Mouse (Mus musculus) testis, adult 10 weeks (tissue): ENCODE results near the gene Hist1h4d. TPM values are rescaled to one million over a fixed set of nuclear protein-coding genes. Genes with fewer than 3 reads are reported as not detected.

Experiments used
- polyA plus RNA-seq: library from polyadenylated mRNA; stranded (reverse); fragments of 350-450 nt; fragmentation: Illumina TruSeq; extraction: RNeasy Lipid Tissue Mini Kit (QIAGEN cat#74804); gene quantifications from one replicate; pipeline ENCODE4 v1.2.3, GENCODE M21; 2014; ENCODE audit warnings: low read depth, low replicate concordance

Hist1h4d gene
- not detected for polyA plus RNA-seq

DNA sequence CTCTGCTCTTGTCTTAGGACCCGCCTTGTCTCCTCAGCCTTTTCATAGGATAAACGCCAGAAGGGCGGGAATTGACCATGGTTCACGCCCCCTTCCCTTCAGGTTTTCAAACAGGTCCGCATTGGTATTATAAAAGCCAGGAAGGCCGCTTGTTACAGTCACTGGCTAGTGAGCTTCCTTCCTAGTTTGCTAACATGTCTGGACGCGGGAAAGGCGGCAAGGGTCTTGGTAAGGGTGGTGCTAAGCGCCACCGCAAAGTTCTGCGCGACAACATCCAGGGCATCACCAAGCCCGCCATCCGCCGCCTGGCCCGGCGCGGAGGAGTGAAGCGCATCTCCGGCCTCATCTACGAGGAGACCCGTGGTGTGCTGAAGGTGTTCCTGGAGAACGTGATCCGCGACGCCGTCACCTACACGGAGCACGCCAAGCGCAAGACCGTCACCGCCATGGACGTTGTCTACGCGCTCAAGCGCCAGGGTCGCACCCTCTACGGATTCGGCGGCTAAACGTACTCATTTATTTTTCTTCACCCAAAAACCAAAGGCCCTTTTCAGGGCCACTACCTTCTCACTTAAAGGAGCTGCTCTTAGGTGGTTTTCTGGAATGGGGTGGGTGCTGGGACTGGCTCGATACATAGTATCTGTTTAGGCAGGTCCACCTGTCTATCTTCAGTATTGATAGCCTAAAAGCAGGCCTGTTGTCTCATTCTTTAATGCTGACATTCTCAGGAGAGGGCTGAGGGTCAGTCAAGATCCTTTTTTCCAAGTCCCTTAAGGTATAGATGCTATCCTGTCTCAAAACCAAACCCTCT, at the start of gene Hist1h4d:
Hist1h4d (plus strand) TSS at position 191 of the 811 bp plus-strand sequence.

DNA sequence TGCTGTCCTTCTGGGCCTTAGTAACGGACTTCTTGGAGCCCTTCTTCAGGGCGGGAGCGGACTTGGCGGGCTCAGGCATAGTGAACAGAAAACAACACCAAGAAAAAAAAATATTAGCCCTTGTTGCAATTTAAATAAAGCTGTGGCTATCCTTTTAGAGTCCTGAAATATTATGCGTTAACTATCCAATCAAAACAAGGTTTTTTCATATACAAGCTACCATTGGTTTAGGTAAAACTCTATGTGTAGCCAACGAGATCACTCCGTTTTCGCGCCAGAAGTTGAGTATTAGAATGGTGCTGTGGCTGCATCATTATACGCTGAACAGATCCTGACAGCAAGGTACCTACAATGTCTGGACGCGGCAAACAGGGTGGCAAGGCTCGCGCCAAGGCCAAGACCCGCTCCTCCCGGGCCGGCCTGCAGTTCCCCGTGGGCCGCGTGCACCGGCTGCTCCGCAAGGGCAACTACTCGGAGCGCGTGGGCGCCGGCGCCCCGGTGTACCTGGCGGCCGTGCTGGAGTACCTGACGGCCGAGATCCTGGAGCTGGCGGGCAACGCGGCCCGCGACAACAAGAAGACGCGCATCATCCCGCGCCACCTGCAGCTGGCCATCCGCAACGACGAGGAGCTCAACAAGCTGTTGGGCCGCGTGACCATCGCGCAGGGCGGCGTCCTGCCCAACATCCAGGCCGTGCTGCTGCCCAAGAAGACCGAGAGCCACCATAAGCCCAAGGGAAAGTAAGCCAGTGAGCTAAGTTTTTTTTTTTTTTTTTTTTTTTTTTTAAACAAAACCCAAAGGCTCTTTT, 47.6 kb upstream of the Hist1h4d start, which contains the start of gene Hist1h2af:
Hist1h2af (plus strand) TSS at position 347 of the 808 bp plus-strand sequence.

DNA sequence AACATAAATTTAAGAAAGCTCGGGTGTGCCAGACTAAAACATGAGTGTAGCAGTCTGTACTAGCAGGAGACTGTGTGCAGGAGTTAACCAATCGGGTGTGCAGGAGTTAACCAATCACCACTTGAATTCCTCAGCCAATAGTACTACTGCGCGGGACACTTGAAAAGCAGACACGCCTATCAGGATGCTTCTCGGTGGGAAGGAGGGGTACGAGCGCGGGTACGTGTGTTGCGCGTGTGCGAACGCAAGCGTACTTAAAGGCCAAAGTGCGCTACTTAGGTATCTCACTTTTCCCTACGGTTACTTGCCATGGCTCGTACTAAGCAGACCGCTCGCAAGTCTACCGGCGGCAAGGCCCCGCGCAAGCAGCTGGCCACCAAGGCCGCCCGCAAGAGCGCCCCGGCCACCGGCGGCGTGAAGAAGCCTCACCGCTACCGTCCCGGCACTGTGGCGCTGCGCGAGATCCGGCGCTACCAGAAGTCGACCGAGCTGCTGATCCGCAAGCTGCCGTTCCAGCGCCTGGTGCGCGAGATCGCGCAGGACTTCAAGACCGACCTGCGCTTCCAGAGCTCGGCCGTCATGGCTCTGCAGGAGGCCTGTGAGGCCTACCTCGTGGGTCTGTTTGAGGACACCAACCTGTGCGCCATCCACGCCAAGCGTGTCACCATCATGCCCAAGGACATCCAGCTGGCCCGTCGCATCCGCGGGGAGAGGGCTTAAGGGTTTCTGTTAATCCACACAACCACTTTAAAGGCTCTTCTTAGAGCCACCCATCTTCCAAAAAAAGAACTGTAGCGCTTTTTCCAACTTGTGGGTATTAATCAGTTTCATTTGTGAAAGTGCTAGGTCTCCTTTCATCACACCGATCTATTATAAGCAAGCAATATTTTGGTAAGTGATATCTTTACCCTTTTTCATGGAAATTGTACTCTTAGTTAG, 46.0 kb upstream of the Hist1h4d start, which contains the start of gene Hist1h3g:
Hist1h3g (plus strand) TSS at position 286 of the 939 bp plus-strand sequence.

DNA sequence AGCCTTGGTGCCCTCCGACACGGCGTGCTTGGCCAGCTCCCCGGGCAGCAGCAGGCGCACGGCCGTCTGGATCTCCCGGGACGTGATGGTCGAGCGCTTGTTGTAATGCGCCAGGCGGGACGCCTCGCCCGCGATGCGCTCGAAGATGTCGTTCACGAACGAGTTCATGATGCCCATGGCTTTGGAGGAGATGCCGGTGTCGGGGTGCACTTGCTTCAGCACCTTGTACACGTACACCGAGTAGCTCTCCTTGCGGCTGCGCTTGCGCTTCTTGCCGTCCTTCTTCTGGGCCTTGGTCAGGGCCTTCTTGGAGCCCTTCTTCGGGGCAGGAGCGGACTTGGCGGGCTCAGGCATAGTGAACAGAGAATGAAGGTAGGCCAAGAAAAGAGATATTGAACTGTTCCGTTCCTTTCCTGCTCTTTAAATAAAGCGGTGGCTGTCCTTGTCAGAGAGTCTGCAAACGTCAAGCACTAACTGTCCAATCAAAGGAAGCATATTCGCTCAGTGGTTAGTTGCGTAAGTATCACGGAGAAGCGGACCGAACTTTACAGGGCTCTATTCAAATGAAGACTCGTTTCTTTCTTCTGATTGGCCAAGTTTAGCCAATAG, 38.3 kb upstream of the Hist1h4d start, which contains the start of gene Hist1h2bh:
Hist1h2bh (minus strand) TSS at position 394 of the 609 bp plus-strand sequence.

DNA sequence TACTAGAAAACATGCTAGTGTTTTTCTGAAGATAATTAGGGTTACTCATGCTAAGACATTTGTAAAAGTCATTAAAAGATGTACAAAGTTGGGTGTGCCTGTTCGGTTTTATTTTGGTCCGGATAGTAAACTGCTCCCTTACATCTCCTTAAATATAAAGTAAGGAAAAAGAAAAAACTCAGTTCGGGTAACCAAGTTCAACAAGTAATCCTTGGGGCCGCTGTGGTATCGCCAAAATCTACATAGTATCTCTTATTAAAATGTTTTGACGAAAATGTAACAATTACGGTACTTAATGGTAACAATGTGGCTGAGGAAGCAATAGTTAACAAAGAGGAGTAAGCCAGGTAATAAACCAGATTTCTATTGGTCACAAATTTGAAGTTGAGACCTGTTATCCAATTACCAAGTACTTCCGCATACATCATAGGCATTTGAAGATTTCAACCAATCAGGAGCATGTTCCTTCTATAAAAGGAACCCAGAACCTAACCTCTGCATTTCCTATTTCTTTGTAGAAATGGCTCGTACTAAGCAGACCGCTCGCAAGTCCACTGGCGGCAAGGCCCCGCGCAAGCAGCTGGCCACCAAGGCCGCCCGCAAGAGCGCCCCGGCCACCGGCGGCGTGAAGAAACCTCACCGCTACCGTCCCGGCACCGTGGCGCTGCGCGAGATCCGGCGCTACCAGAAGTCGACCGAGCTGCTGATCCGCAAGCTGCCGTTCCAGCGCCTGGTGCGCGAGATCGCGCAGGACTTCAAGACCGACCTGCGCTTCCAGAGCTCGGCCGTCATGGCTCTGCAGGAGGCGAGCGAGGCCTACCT, 37.2 kb upstream of the Hist1h4d start, which contains the start of gene Hist1h3f:
Hist1h3f (plus strand) TSS at position 88 of the 822 bp plus-strand sequence.

DNA sequence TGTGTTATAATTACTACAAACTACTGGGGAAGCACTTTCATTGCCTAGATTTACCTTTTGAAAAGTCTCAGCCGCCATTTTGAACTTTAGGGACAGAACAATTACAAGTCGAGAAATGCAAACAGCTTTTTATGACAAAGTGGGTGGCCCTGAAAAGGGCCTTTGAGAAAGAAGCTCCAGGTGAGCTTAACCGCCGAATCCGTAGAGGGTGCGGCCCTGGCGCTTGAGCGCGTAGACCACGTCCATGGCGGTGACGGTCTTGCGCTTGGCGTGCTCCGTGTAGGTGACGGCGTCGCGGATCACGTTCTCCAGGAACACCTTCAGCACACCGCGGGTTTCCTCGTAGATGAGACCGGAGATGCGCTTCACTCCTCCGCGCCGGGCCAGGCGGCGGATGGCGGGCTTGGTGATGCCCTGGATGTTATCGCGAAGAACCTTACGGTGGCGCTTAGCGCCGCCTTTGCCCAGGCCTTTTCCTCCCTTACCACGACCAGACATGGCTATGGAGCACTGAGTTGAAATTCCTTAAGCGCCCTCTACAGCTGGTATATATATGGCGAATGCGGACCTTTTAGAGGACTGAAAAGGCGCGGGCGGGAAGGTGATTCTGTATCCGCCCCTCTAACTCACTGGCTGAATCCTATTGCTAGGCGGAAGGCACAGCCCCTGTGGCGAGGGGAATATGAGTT, 30.1 kb upstream of the Hist1h4d start, which contains the start of gene Hist1h4f:
Hist1h4f (minus strand) TSS at position 503 of the 689 bp plus-strand sequence.

DNA sequence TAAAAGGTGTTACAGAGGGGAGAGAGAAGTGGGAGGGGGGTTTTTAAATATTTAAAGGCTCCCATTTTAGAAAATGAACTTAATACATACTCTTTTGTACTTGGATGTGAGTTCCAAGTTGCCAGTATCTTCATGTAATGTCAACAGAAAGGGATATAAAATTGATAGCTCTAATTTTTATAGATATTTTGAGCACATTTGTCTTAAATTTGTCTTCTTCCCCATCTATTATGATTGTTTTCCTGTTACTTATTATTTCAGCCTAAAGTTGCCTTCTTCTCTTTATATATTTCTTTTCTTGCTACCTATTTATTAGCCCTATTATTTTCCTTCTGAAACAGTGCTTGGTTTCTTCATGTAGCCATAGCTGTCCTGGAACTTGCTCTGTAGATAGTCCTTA, 28.4 kb upstream of the Hist1h4d start, which contains the start of gene Hist1h1d:
Hist1h1d (plus strand) TSS at position 301 of the 400 bp plus-strand sequence.

DNA sequence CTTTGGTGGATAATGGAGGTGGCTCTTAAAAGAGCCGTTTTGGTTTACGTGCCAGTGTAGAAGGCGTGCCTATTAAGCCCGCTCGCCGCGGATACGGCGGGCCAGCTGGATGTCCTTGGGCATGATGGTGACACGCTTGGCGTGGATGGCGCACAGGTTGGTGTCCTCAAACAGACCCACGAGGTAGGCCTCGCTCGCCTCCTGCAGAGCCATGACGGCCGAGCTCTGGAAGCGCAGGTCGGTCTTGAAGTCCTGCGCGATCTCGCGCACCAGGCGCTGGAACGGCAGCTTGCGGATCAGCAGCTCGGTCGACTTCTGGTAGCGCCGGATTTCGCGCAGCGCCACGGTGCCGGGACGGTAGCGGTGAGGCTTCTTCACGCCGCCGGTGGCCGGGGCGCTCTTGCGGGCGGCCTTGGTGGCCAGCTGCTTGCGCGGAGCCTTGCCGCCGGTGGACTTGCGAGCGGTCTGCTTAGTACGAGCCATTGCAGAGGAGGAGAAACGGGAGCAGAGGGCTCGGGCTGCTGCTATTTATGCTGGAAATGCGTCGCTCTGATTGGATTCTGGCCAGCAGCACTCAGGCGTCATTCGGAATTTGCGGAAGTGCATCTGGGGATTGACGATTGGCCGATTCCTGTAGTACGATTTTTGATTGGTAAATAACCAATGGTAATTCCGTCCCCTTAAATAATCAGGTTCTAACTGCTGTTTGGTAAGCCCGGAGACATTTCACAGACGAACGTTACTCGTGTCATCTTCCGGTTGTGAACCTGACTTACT, 19.3 kb upstream of the Hist1h4d start, which contains the start of gene Hist1h3e:
Hist1h3e (minus strand) TSS at position 487 of the 777 bp plus-strand sequence.

DNA sequence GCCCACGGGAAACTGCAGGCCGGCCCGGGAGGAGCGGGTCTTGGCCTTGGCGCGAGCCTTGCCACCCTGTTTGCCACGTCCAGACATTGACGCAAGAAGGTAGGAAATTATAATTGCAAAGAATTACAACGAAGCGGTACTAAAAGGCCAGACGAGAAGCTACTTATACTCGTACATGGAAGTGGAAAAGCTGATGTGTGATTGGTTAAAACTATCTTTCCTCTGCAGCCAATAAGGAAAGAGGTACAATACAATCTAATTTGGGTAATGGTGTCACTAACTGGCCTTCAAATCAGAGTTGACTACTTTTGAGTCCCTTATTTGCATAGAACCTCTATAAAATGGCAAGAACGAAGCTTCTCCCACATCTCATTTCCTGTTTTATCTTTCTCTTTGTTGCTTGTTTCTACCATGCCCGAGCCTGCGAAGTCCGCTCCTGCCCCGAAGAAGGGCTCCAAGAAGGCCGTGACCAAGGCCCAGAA, 10.3 kb upstream of the Hist1h4d start, which contains the start of the genes Hist1h2ae and Hist1h2bg:
Hist1h2ae (minus strand) TSS at position 199 of the 482 bp plus-strand sequence.
Hist1h2bg (plus strand) TSS at position 375 of the 482 bp plus-strand sequence.

DNA sequence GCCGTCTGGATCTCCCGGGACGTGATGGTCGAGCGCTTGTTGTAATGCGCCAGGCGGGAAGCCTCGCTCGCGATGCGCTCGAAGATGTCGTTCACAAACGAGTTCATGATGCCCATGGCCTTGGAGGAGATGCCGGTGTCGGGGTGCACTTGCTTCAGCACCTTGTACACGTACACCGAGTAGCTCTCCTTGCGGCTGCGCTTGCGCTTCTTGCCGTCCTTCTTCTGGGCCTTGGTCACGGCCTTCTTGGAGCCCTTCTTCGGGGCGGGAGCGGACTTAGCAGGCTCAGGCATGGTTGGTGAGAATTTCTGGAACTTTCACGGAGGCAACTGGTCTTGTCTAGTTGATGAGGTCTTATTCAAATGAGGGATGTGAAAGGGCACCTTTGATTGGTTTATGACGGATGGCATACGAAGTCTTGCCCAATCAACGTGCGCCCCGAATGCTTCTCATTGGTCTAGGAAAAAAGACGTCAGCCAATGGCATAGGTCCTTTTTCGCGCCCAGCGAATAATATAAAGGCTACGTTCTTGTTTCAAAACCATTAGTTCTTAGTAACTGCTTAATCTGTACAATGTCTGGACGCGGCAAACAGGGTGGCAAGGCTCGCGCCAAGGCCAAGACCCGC, 7.4 kb upstream of the Hist1h4d start, which contains the start of the genes Hist1h2bf and Hist1h2ad:
Hist1h2bf (minus strand) TSS at position 299 of the 627 bp plus-strand sequence.
Hist1h2ad (plus strand) TSS at position 484 of the 627 bp plus-strand sequence.

DNA sequence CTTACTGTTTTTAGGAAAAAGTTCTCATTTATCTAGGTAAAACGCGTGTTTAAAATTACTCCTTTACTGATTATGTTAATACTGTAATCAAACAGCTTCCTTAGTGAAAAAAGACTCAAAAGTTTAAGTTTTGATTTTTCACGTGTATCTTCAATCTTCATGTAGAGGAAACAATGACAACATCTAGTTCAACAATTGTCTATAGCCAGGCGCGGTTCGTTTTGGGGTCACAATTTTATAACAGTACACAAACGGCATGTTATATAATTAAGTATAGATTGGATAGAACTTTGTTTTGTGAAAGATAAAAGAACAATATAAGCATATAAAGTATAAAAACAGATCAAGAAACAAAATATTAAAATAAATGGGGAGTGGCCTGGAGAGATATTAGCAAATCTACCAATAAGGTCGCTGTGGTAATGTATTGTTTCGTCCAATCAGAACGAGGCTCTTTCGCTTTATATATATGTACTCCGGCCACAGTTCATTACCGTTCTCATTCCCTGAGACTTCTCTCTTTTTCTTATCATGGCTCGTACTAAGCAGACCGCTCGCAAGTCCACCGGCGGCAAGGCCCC, 6.0 kb upstream of the Hist1h4d start, which contains the start of gene Hist1h3d:
Hist1h3d (plus strand) TSS at position 493 of the 581 bp plus-strand sequence.

DNA sequence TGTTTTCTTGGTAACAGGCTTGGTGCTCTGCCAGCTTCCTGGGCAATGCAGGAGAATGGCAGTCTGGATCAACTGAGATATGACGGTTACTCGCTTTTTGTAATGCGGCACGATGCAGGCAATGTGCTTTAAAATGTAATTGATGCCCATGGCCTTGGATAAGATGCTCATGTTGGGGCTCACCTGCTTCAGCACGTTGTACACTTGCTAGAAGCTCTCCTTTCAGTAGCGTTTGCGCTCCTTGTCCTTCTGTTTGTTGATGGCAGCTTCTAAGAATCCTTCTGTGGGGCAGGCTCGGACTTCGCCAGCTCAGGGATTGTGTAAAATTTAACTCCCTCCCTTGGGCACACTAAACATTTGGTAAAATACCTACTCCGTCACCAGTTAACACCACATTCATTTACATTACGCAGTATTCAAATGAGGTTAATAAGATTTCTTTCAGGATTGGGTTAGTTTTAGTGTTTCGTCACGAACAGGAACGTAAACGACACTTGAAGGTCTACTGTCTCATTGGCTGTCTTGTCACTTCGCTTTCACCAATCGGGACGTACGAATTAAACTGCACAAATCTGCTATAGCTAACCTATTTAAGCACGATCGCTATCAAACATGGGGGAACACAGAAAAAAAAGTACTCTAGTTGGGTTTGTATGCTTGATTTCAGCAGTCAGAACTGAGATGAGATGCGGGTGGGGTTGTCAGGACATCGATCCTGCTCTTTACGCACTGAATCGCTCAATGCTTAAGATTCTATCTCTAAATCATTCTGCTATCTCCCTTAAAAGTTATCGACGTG, 39.5 kb downstream of the Hist1h4d start, which contains the start of gene Hist1h2be:
Hist1h2be (minus strand) TSS at position 392 of the 799 bp plus-strand sequence.

DNA sequence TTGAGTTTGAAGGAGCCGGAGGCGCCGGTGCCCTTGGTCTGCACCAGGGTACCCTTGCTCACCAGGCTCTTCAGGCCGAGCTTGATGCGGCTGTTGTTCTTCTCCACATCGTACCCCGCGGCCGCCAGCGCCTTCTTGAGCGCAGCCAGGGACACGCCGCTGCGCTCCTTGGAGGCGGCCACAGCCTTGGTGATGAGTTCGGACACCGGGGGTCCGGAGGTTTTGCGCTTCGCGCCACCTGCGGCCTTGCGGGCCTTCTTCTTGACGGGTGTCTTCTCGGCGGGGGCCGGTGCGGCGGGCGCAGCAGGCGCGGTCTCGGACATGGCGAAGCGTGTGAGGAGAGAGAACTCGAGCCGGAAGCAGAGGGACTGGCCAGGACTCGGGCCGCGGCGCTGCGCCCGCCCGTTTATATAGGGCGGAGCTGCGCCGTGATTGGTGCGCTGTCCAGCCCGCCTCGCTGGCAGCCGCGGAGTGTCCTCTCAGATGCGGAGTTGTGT, 40.8 kb downstream of the Hist1h4d start, which contains the start of gene Hist1h1e:
Hist1h1e (minus strand) TSS at position 384 of the 497 bp plus-strand sequence.

